Mouse (Mus musculus): Measurements from ENCODE around the gene Fbxo28.
"Not testable (repeated sequence)": the region's sequence is repeated elsewhere in the genome, so short reads cannot be mapped to it uniquely, and the experiment has no call there.

DNA sequence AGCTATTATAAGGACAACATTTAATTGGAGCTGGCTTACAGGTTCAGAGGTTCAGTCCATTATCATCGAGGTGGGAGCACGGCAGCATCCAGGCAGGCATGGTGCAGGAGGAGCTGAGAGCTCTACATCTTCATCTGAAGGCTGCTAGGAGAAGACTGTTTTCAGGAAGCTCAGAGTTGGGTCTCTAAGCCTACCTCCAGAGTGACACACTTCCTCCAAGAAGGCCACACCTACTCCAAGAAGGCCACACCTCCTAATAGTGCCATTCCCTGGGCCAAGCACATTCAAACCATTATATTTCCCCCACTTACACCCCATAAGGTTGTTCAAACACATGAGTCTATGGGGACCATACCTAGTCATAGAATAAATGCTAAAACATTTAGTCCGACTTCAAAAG, 50.7 kb downstream of the Fbxo28 start:
- TF ChIP-seq POLR2A (IDR thresholded peaks at IDR 0.05; ENCODE audit: borderline replicate concordance, insufficient read depth, low read length); CTCF (IDR thresholded peaks at IDR 0.05; ENCODE audit: borderline replicate concordance, insufficient read depth, low read depth, low read length): not testable (repeated sequence)
